Mouse (Mus musculus) granulocyte monocyte progenitor cell, adult 5-6 weeks (primary cell): ENCODE results near the gene Dact1. TPM values are rescaled to one million over a fixed set of nuclear protein-coding genes. Genes with fewer than 3 reads are reported as not detected.

ENCODE experiments used
- total RNA-seq, 2 experiments: library from RNA; stranded (forward) in 1 of 2; stranded (reverse) in 1 of 2; fragments of 200-712, 200-1000 nt in 1 of 2; fragments of >200 nt in 1 of 2; fragmentation: Nextera tagmentation in 1 of 2; gene quantifications; 2 replicates each; pipeline ENCODE4 v1.2.3; 2014 to 2017

Dact1 gene
- total RNA-seq, 2 experiments from 2014 or later, result 0.80 TPM; not detected in 1

Other genes with a start within 250 kb of the Dact1 start
- not detected in 2 replicates for gene Tomm20l, start 198.5 kb upstream of the Dact1 start, total RNA-seq (2014; fragmentation: Nextera tagmentation)
- not detected in 2 replicates for gene Tomm20l, start 198.5 kb upstream of the Dact1 start, total RNA-seq (2017)
- 86.1 and 90.9 TPM in 2 replicates for gene Timm9, start 173.2 kb upstream of the Dact1 start, total RNA-seq (2014; fragmentation: Nextera tagmentation)
- 70.5 and 74.0 TPM in 2 replicates for gene Timm9, start 173.2 kb upstream of the Dact1 start, total RNA-seq (2017)
- 18.0 and 20.9 TPM in 2 replicates for gene 2700049A03Rik, start 173.0 kb upstream of the Dact1 start, total RNA-seq (2014; fragmentation: Nextera tagmentation)
- 11.8 and 17.8 TPM in 2 replicates for gene 2700049A03Rik, start 173.0 kb upstream of the Dact1 start, total RNA-seq (2017)